Mouse (Mus musculus): ENCODE results near the gene Psmc3.

The Psmc3 gene

DNA sequence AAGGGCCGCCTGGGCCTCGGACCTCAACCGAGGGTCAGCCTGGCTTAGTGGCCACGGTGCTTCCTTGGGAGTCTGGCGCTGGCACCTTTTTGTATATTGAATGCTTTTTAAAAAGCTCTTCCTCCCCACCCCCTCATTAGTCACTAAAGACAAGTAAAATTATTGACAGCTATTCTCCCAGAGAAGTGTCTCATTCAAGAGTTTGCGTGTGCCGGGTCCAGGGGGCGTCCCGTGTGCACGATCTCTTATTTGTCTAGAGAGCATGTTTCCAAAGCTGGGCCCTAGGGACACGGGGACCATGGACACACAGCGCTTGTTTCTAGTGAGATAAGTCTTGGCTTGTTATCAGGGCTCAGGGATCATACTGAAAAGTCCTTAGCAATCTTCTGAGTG is 61.8 kb downstream of the Psmc3 start:
- no peak for DNase-seq
